Mouse (Mus musculus): ENCODE measurements at regions not wholly inside any gene's neighbourhood (a gene's known extent, or its start where the extent isn't known, plus 50 kb on each side); places are given as distances from the start of the nearest gene placed in this dataset.
"Not testable (repeated sequence)": the region's sequence is repeated elsewhere in the genome, so short reads cannot be mapped to it uniquely, and the experiment has no call there.

DNA sequence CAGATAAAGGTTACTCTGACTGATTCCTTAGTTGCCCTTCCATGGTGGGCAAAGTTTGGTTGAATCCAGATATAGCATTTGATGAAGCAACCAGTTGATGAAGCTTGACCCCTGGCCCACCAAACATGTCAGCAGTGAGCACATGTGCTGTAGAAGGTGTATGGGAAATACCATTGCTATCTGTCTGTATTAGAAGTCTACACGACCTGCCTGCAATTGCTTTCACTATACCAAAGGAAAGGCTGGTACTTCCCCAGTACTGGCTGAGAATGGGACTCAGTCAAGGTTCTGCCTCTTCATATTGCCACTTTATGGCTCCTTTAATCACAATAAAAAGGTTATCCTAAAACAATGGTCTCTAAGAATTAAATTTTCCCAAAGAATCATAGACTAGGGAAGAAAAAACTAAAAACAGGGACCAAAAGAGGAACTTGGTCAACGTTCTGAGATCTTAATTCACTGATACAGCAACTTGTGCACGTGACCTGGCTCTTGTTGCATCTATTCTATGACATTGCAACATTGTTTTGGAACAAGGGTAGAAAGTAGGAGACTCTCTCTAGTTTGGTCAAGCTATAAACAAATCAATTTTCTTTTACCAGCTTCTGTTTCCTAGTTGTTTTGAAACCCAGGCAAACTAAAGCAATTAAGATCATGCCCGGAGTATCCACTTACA lies 284.0 kb downstream of the Rapgef2 start:
- no peak for DNase-seq (ENCODE audit: low spot score in 2 of 2)

DNA sequence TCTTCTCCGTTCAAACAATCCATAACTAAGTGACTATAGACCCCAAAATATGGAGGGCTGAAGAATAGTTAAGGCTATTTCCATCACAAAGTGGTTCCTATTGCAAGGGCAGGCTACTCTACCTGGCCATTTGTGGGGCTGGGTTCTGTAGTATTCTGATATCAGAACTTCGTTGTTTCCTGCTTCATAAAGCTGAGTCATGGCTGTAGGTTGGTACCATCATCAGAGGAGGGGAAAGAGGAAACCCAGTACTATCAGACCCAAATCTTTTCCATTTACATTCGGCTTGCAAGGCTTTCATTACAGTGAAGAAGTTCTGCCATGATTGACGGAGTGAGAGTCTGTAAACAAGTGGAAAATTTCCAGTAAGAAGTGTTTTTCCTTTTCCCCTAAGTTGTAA lies 284.6 kb downstream of the Rapgef2 start:
- DNase-seq (ENCODE audit: low spot score in 2 of 2) = no peak

DNA sequence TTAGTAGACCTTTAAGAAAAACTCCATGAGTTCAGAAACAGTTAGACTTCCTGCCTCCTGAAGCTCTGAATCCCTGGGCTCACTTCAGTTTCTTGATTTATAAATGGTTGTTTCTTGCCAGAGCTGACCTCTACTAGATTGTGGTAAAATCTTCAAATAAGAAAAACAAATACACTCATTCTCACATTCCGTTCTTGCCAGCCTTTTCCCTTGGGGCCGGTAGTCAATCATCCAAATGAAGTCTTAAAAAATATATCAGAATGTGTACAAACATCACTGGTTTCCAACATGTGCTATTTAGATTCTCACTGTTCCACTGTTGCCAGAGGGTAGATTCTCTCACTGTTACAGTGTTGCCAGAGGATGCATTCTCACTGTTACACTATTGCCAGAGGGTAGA lies 286.0 kb downstream of the Rapgef2 start:
- DNase-seq (ENCODE audit: low spot score in 2 of 2) = no peak

DNA sequence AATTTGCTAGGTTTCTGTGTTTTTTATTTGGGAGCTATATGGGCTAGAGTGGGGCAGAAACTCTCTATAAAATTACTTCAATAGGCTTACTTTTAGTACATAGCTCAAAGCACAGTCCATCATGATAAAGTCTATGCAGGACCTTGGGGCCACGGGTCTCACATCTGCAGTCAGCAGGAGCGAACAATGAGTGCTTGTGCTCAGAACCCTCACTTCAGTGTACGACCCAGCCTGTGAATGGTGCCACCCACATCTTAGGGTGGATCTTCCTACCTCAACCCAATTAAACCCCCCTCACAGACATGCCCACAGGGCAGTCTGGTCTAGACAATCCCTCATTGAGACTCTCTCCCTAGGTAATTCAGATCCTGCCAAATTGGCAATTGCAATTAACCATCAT lies 286.5 kb downstream of the Rapgef2 start:
- no peak for DNase-seq (ENCODE audit: low spot score in 2 of 2)

DNA sequence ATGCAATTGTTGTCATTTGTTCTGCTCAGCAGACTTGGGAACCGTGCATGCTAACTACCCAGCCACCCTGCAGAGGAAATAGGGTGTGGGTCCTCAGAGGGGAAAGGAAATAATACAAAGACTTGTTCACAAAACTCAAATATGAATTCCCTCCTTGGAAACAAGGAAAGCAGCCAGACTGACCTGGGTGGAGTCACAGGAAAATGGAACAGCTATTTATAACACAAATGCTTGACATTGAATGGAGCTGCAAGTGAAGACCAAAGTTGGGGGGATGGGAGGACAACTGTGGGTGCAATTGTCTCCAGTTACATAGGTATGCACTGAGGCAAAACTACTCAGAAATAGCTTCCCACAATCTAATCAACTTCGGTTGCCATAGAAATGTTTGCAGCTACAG lies 298.2 kb downstream of the Rapgef2 start:
- DNase-seq (ENCODE audit: low spot score in 2 of 2) = no peak

DNA sequence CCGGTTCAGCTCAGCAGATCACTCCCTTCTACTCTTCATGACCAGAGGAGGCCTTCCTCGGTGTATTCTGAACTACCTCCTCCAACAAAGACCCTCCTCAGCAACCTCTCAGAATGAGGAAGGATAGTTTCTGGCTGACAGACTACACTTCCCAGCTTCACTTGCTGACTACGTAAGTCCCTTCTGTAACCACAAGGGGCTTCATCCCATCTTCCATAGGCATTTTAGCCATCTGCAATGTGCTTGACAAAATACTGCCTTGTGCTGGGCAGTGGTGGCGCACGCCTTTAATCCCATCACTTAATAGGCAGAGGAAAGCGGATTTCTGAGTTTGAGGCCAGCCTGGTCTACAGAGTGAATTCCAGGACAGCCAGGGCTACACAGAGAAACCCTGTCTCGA lies 299.6 kb downstream of the Rapgef2 start:
- DNase-seq (ENCODE audit: low spot score in 2 of 2) = no peak

DNA sequence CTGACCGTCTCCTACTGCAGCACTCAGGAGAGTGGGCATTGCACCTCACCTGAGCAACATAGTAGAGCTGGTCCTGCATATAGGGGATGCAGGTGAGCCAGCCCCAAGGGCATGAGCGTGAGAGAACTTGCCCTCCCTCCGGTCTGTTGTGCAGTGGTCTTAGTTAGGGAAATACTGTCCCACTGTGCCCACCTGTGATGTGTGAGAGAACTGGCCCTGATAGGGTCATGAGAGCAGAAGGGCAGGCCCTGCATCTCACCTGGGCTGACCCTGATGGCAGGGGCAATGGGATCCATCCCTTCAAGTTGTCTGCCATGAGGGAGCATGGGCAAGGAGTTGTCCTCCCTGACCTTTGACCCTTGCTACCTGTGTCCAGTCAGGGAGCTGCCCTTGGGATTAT lies 305.3 kb downstream of the Rapgef2 start:
- no peak for DNase-seq (ENCODE audit: low spot score in 2 of 2)

DNA sequence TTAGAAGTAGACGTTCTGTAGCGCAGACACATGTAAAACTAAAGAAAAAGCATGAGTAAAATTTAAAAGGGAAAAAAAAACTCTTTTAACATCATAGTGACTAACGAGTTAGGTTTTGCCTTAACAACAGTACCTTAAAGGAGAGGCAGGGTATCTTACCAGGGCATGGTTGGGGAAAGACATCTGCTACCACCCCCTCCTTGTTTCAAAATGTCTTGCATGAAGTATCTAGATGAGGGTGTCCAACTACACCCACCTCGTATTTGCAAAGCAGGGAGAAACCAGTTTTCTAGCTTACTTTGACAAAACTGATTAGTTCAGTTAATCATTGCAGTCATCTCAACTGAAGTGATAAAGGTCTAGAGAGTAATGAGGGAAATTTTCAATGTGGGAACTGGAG lies 307.5 kb downstream of the Rapgef2 start:
- no peak for DNase-seq (ENCODE audit: low spot score in 2 of 2)

DNA sequence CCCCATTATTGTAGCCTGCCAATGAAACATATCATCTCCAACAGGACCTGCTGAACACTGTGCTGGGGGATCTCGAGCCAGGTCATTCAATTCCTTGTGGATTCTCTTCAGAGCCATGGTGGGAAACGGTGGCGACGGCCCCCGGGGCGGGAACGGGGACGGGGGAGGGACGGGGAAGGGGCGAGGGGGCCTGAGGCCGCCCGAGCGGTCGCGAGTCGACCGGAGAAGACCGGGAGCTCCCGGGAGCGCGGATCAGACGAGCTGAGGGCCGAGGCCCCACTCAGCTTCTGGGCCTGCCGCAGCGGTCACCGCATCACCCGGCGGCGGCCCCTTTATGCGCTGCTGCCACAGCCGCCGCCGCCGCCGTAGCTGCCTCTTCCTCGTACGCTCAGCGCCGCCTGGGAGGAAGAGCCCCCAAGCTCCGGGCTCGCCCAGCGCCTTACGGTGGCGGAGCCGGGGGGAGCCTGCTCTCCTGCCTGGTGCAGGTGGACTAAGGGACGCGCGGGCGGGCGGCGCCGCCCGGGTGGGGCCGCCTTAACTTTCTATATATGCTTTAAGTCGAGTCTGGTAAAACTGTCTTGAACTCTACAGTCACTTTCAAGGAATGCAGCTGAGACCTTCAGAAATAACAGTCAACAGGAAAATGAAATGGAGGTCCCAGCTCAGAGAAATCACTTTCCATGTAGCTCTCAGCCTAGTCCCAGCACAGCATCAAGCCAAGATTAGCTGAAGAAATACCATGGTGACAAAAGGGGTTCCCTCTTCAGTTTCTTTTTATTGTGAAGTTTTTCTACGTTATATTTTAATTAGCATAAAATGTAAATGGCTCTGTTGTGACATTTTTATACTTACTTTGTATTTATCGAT lies 319.4 kb downstream of the Rapgef2 start:
- peak in 1 of 2 experiments; percentile 21 for DNase-seq (ENCODE audit: low spot score in 2 of 2)

DNA sequence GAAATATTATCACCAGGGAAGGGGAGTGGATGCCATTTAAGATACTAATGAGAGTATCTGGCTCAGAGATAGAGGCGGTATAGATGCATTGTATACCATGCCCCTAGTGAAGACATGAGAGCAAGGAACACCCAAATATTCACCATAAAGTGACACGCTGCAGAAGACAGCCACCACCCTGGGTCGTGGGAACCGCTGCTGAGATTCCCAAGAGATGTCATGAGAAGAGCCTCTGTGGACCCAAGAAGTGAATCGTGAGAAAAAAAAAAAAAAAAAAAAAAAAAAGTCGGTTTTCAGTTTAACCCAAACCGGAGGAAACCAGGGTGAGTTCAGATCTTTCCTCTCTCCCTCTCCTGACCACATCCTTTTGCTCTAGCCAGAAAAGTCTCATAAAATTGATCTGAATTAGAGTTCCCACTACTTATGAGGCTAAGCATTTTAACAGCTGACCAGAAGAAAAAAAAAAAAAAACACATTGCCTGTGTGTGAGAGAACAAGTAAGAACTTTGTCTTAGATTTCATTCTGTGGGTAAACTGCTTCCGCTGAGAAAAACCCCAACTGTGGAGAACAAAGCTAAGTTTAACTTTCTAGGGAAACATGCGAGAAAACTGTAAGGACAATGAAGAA lies 322.0 kb downstream of the Rapgef2 start:
- no peak for DNase-seq (ENCODE audit: low spot score in 2 of 2)

DNA sequence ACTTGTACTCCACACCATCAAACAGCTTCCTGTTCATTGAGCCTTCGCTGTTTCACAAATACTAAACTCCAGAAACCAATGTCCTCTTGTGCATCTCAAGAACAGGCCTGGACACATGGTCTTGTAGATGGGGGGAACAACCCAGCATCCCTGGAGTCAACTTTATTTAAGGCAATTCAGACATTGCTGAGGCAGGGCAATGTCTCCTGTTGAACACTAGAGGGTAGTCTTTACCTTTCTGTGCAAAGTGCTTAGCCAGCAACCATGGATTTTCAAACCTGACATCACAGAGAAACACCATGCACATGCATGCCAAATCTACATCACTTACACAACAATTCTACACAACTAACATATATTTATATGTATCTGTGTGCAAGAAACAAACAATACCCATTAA lies 327.5 kb downstream of the Rapgef2 start:
- no peak for DNase-seq (ENCODE audit: low spot score in 2 of 2)

DNA sequence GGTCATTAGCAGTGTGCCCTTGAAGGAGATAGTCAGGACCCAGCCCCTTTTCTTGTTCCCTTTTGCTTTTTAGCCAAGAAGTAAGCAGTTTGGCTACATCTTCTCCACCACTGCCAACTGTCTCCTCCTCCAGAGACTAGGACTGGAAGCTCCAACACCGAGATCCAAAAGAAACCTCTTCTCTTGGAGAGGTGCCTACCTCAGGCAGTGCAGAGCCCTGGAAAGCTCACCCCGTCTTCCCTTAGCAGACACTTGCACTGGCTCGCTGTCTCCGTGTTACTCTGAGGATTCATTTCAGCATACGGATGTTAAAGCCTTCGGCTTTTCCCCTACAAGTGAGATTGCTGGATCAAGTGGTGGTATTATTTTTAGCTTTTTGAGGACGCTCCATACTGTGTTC lies 331.0 kb downstream of the Rapgef2 start:
- no peak for DNase-seq (ENCODE audit: low spot score in 2 of 2)

DNA sequence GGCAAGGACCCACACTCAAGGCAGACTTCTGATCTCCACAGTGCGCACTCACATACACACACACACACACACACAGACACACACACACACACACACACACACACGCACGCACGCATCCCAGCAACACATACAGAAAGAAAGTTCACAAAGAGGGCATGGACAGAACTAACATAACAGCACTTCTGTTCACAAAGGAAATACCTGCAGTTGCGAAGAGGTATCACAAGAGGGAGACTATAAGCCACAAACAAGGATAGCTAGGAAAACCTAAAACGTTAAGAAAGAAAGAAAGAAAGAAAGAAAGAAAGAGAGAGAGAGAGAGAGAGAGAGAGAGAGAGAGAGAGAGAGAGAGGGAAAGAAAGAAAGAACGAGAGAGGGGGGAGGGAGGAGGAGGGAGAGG lies 336.9 kb downstream of the Rapgef2 start:
- not testable (repeated sequence) for DNase-seq (ENCODE audit: low spot score in 2 of 2)

DNA sequence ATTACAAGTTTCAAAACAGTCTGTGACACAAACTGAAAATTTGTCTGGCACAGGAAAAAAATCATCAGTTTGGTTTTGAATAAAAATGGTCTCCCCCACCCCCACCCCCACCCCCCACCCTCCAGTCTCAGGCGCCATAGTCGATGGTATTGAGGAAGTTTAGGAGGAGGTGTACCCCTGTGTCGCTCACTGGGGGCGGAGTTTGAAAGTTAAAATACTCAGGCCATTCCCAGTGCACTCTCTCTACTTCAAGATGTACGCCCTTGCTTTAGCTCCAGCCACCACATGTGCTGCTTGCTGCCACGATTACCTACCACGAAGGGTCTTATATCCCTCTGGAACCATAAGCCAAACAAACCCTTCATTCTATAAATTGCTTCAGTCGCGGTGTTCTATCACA lies 337.6 kb downstream of the Rapgef2 start:
- no peak for DNase-seq (ENCODE audit: low spot score in 2 of 2)

DNA sequence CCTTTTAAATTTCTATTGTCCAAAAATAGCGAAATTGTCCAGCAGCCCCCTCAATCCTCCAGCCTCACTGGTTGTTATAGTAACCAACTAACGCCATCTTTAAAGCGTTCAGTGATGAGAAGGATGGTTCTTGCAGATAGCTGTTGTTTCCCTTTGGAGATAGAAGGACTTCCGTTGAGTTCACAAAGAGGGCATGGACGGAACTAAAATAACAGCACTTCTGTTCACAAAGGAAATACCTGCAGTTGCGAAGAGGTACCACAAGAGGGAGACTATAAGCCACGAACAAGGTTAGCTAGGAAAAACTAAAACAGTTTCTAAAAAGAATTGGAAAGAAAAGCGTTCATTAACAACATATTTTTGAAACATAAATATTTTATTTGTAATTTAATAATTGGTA lies 338.1 kb downstream of the Rapgef2 start:
- peak in 1 of 2 experiments; percentile 41 for DNase-seq (ENCODE audit: low spot score in 2 of 2)

DNA sequence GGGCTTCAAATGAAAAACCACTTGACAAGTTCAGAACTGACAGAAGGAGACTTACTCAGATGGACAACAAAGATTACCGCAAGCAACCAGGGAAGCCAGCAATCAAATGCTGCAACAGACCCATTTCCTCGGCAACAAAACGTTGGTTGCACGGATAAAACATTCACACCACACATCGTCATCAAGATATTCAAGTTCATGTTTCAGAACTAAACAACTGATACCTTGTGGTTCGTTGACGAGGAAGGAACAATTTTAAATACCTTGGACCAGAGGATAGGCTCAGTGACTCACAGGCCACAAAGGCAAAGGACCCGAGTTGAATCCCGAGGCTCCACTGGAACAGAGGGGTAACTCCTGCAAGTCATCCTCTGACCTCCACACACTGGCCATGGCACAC lies 339.1 kb downstream of the Rapgef2 start:
- no peak for DNase-seq (ENCODE audit: low spot score in 2 of 2)

DNA sequence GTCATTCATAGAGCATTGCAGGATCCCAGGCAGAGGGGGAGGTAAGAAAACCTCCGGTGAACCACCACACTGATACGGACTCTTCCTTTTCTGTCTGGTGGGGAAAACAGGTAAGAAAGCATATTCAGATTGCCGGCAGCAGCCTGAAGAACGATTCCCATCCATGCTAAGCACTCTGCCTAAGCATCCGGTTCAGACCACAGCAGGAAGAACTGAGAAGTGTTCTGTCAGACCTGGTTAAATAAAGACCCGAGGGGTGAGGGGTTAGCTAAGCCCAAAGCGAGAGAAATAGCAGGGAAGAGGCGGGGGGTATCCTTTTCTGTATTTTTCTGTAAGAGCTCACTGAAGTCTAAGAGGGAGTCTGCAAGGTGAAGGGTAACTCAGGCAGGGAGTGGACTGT lies 342.1 kb downstream of the Rapgef2 start:
- DNase-seq (ENCODE audit: low spot score in 2 of 2) = no peak

DNA sequence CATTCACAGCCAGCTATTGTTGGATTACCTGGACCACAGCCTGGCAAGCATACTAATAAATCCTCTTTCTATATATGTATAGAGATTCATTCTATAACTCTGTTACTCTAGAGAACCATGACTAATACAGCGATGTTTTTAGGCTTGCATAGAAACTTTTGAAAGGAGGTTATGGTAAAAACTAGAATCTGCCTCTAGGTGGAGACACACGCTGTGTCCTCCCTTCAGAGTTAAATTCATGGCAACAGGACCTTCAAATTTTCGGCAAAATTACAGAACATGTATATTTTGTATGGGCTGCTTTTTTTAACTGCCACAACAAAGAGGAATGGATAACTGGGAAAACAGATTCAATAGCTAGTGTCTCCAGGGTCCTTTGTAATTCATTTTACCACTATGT lies 353.3 kb downstream of the Rapgef2 start:
- no peak for DNase-seq (ENCODE audit: low spot score in 2 of 2)

DNA sequence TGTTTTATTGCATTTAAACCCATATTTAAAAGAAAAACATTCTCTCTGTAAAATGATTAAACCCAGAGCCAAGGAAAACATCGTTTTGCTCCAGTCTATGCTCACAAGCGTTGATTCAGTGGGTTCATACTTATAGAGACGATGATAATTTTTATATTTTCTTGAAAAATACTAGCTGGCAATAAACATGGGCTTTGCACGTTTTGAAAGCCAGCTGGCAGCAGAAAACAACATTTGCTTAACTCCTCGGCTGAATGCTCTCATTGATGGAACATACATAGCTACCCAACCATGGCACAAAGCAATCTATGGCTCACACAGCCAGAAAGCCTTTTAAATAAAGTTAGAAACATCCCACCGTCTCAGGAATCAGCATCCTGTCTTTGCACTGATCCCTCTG lies 366.5 kb downstream of the Rapgef2 start:
- no peak for DNase-seq (ENCODE audit: low spot score in 2 of 2)

DNA sequence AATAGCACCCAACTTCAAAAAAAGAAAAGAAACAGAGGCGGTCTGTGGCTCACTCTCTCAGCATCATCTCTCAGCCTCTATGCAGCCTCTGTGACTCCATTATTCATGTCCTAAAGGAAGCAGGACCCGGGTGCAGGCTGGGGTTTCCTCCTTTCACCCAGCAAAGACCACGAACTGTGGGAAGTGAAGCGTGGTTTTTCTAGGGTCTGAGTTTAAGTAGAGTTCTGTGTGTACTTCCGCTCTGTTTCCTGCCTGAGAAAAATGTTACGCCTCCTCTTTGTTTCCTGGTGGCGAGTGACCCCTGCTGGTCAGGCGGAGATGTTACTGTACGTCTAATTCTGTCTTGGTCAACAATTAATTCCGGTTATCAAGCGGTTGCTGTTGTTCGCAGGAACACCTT lies 366.9 kb downstream of the Rapgef2 start:
- peak; percentile 43 to 73 for DNase-seq (ENCODE audit: low spot score in 2 of 2)

DNA sequence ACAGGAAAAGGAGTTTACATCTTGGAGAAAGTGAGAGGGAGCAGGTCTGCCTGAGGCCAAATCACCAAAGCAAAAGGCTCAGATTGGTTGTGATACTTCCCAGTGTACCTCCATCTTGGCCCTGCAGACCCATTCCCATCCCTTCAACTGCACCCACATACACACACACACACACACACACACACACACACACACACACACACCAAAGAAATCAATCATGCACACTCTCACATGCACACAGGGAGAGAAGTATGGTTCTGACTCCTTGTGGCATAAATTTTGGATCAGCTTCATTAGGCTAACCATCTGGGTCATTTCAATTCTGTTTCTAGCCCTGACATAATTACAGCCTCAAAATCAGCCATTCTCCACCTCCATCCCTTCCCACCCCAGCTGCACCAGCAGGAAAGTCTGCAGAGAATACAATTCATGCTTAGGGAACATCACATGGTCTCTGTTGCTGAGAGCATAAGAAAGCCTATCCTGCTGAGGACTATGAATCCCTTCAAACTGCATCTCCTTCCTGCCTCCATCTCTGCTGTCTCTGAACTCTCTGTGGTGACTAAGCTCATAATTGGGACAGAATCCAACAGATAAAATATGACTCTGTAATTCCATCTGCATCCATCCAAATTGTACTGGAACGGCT lies 378.0 kb downstream of the Rapgef2 start:
- DNase-seq (ENCODE audit: low spot score in 2 of 2) = no peak

DNA sequence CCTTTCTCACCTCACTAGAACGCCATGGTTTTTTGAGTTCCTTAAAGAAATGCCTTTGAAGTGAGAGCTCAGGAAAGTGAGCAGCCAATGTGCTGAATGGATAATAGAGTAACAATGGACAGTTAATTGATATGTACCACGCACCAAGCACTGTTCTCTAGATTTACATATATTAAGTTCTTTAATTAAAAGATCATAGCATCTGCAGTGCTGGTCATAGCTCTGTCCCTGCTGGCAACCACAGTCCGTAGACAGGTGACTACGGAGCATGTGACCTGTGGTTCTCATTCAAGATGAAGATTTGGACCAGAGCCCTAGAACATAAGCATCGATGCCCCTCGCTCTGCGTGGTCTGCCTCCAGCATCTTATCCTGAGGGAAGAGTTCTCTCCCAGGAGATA lies 378.5 kb downstream of the Rapgef2 start:
- DNase-seq (ENCODE audit: low spot score in 2 of 2) = no peak

Data from frontal cortex, postnatal 10 days (tissue).